Mouse (Mus musculus): ENCODE measurements around the gene Gm10139.
"Not testable (repeated sequence)": the region's sequence is repeated elsewhere in the genome, so short reads cannot be mapped to it uniquely, and the experiment has no call there.

Gene Gm10139

DNA sequence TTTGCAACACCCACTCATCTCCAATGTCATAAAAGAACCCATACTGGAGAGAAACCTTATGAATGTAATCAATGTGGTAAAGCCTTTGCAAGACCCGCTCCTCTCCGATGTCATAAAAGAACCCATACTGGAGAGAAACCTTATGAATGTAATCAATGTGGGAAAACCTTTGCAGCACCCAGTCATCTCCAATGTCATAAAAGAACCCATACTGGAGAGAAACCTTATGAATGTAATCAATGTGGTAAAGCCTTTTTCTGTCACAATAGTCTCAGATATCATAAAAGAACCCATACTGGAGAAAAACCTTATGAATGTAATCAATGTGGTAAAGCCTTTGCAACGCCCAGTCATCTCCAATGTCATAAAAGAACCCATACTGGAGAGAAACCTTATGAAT lies at the start of gene Gm10139:
Gene Gm10139 (plus strand): TSS at position 301 of the 400 bp plus-strand sequence.
- DNase-seq (ENCODE audit: low spot score in 2 of 2), result not testable (repeated sequence)

- not testable (repeated sequence) for DNase-seq (ENCODE audit: low spot score in 2 of 2)
Observed at GRCm38 (mm10) chr13:65557636-65558035, 45.2 kb downstream of the Gm10139 start.
